Comparison of ENCODE assay signal across 1 mouse cellular context in genomic region chr15:103307125-103307524, GRCm38 (mm10).
TF ChIP-seq lines count a peak whose summit lies in the region.

No protein-coding gene starts in this region.

TF ChIP-seq in MEL, 35 proteins besides CTCF, POLR2A, EP300 and RAD21 (continued from another document):
- TF ChIP-seq TAL1 (IDR thresholded peaks at IDR 0.05; ENCODE audit: low read length) (no peak), ETS1 (IDR thresholded peaks at IDR 0.05; ENCODE audit: low read depth, low read length) (no peak), POLR2AphosphoS2 (IDR thresholded peaks at IDR 0.05; ENCODE audit: low read length) (no peak), ELF1 (IDR thresholded peaks at IDR 0.05; ENCODE audit: low read depth, low read length) (peak; percentile 72), HCFC1 (IDR thresholded peaks at IDR 0.05; ENCODE audit: low read depth, low read length) (peak; percentile 35; the same call in 1 of the 2 replicates), ZMIZ1 (IDR thresholded peaks at IDR 0.05; ENCODE audit: low read depth, low read length) (no peak), SIN3A (IDR thresholded peaks at IDR 0.05; ENCODE audit: low read length) (peak; percentile 29; the same call in 1 of the 2 replicates), ZC3H11A (IDR thresholded peaks at IDR 0.05; ENCODE audit: low read depth, low read length) (peak; percentile 79)
